Mouse (Mus musculus) brain, embryonic 14.5 days (tissue): ENCODE data around the gene Large1.

ENCODE experiments used
- CTCF ChIP-seq: fragments of 200-500 bp; IDR thresholded peaks from 2 replicates; pipeline ENCODE4 v1.5.1; 2012; ENCODE audit warnings: inconsistent platforms, mild to moderate bottlenecking, moderate library complexity, borderline replicate concordance; ENCODE audit not compliant: insufficient read depth, insufficient read length; ENCODE audit errors: extremely low read depth
- POLR2A ChIP-seq: fragments of 200-500 bp; IDR thresholded peaks from 2 replicates; pipeline ENCODE4 v1.6.1; 2012; ENCODE audit warnings: mild to moderate bottlenecking, inconsistent platforms, borderline replicate concordance; ENCODE audit not compliant: poor library complexity, insufficient read depth, insufficient read length, severe bottlenecking; ENCODE audit errors: extremely low read depth

- TF ChIP-seq POLR2A (no peak), CTCF (no peak)
Observed at GRCm38 (mm10) chr8:73310036-73310435, 43.3 kb downstream of the Large1 start.
